Mouse (Mus musculus) bone marrow macrophage, adult 2 months (primary cell): ENCODE data around the gene Dlgap1.

ENCODE experiments used
- CTCF ChIP-seq: IDR thresholded peaks from 2 replicates; pipeline ENCODE4 v1.5.1; 2012; ENCODE audit warnings: low read depth, mild to moderate bottlenecking, low read length, moderate library complexity
- POLR2A ChIP-seq: IDR thresholded peaks from 2 replicates; pipeline ENCODE4 v1.6.1; 2012; ENCODE audit warnings: mild to moderate bottlenecking, low read depth, low read length, borderline replicate concordance

- TF ChIP-seq CTCF (no peak), POLR2A (no peak)
Observed at GRCm38 (mm10) chr17:70870581-70870980, 901.7 kb downstream of the Dlgap1 start.
